ENCODE assay signal across 9 mouse cellular contexts in genomic region chr17:15826928-15827327, GRCm38 (mm10). TPM values are rescaled to one million over a fixed set of nuclear protein-coding genes. Genes with fewer than 3 reads are reported as not detected.
DNase-seq lines count a peak whose midpoint lies in the region; ATAC-seq and TF ChIP-seq lines count a peak whose summit lies in the region.
"Had no signal": no experiment of that assay in that cellular context is flagged by ENCODE, and none has a peak within 500 bp of the region (broad histone marks: within the 10 kb centered on the region; RNA-seq: fewer than 3 reads in every experiment).

No protein-coding gene starts in this region.

- intact Hi-C loops in heart, adult 2 months (cut with DNase I) = loop anchor here (10.0 kb wide), 2 partner anchors 452 to 882 kb away; partner anchors contain the start of genes 1600012H06Rik, Dll1 and Wdr27
- intact Hi-C loops in heart, postnatal 10 days (cut with DNase I) = loop anchor here (10.0 kb wide), 2 partner anchors 838 to 1798 kb away; partner anchors contain the start of gene Lnpep

- no peak for TF ChIP-seq EP300 in heart, adult 2 months (IDR thresholded peaks at IDR 0.05; ENCODE audit: insufficient read depth, low read depth, low read length)

- peak overlapping the region; percentile 74 for H3K4me3 ChIP-seq in heart, adult 2 months
- peak overlapping the region; percentile 18; the same call in 1 of the 2 replicates for H3K4me3 ChIP-seq in thymus, adult 2 months (ENCODE audit: control insufficient read depth, insufficient read depth, low read length)
- peak overlapping the region; percentile 99 for H3K4me3 ChIP-seq in intestine, embryonic 16.5 days (ENCODE audit: low read length)
- H3K4me3 ChIP-seq in neural tube, embryonic 14.5 days (ENCODE audit: low read depth, low read length) = peak overlapping the region; percentile 68

- peak in 1 of 2 experiments; percentile 57 for DNase-seq in heart, adult 2 months
- DNase-seq in heart, postnatal 10 days = no peak
- DNase-seq in thymus, adult 2 months = no peak
- DNase-seq in thymus, postnatal 25 days = no peak
- no peak for DNase-seq in natural killer cell, adult 2 months (ENCODE audit: low spot score in 2 of 2)
- DNase-seq in urinary bladder, postnatal 10 days (ENCODE audit: low spot score) = no peak

- no peaks in the 10 kb centered on the region for H3K27me3 ChIP-seq in heart, adult 2 months (ENCODE audit: control insufficient read depth, insufficient read depth, low read length)
- peaks cover 16% of the 10 kb centered on the region for H3K27me3 ChIP-seq in thymus, adult 2 months (ENCODE audit: control insufficient read depth, insufficient read depth, low read length)
- 0 out of 2 replicates have a peak, but pooled peaks cover 2% of the 10 kb centered on the region for H3K27me3 ChIP-seq in intestine, embryonic 16.5 days (replicated peaks; ENCODE audit: control insufficient read depth, insufficient read depth, low read length)
- no peaks in the 10 kb centered on the region for H3K27me3 ChIP-seq in neural tube, embryonic 14.5 days (ENCODE audit: control insufficient read depth, insufficient read depth, low read length)

- TF ChIP-seq POLR2A in heart, adult 2 months (IDR thresholded peaks at IDR 0.05; ENCODE audit: insufficient read depth, low read depth, low read length) = no peak
- no peak for TF ChIP-seq POLR2A in thymus, adult 2 months (IDR thresholded peaks at IDR 0.05; ENCODE audit: control insufficient read depth, extremely low read depth, insufficient read depth, low read length, poor library complexity)

- H3K36me3 ChIP-seq in heart, adult 2 months (ENCODE audit: control insufficient read depth, insufficient read depth, low read length) = peaks cover 2% of the 10 kb centered on the region; the same call in 1 of the 2 replicates
- H3K36me3 ChIP-seq in thymus, adult 2 months (ENCODE audit: control insufficient read depth, insufficient read depth, low read length) = no peaks in the 10 kb centered on the region
- H3K36me3 ChIP-seq in intestine, embryonic 16.5 days (ENCODE audit: control insufficient read depth, insufficient read depth, low read length) = no peaks in the 10 kb centered on the region
- H3K36me3 ChIP-seq in neural tube, embryonic 14.5 days (ENCODE audit: control insufficient read depth, insufficient read depth, low read length) = no peaks in the 10 kb centered on the region
- H3K36me3 ChIP-seq: G1E had no signal

- H3K79me2 ChIP-seq in heart, adult 2 months (replicated peaks; ENCODE audit: control insufficient read depth, insufficient read depth, low read length) = peaks cover 6% of the 10 kb centered on the region

- WGBS in heart, adult 2 months = under 1% methylated on average over 18 of the region's 18 CpGs
- 10% methylated on average over 18 of the region's 18 CpGs for WGBS in thymus, adult 2 months
- under 1% methylated on average over 18 of the region's 18 CpGs for WGBS in intestine, embryonic 16.5 days
- WGBS in neural tube, embryonic 14.5 days = 0% methylated on average over 18 of the region's 18 CpGs

- TF ChIP-seq CTCF in heart, adult 2 months (IDR thresholded peaks at IDR 0.05) = no peak
- no peak for TF ChIP-seq CTCF in thymus, adult 2 months (IDR thresholded peaks at IDR 0.05; ENCODE audit: borderline replicate concordance, control insufficient read depth, extremely low read depth, insufficient read depth, low read length, poor library complexity)

- H3K4me2 ChIP-seq in intestine, embryonic 16.5 days (ENCODE audit: low read depth, low read length) = peak overlapping the region; percentile 78
- peak overlapping the region; percentile 90 for H3K4me2 ChIP-seq in neural tube, embryonic 14.5 days (ENCODE audit: low read depth, low read length)

- H3K4me1 ChIP-seq in heart, adult 2 months (ENCODE audit: control insufficient read depth, insufficient read depth, low read length) = peaks cover 4% of the 10 kb centered on the region
- H3K4me1 ChIP-seq in thymus, adult 2 months (replicated peaks; ENCODE audit: control insufficient read depth, insufficient read depth, low read length) = peaks cover 21% of the 10 kb centered on the region
- H3K4me1 ChIP-seq in intestine, embryonic 16.5 days (ENCODE audit: control insufficient read depth, insufficient read depth, low read length) = peaks cover 21% of the 10 kb centered on the region
- peaks cover 15% of the 10 kb centered on the region; the same call in 1 of the 2 replicates for H3K4me1 ChIP-seq in neural tube, embryonic 14.5 days (ENCODE audit: control insufficient read depth, insufficient read depth, low read length)

- peak overlapping the region; percentile 88 for H3K27ac ChIP-seq in heart, adult 2 months
- no peak overlapping the region for H3K27ac ChIP-seq in thymus, adult 2 months (ENCODE audit: control insufficient read depth, insufficient read depth, low read length)
- peak overlapping the region; percentile 94 for H3K27ac ChIP-seq in intestine, embryonic 16.5 days (ENCODE audit: low read length)
- H3K27ac ChIP-seq in neural tube, embryonic 14.5 days (ENCODE audit: low read depth, low read length) = peak overlapping the region; percentile 93

- no peaks in the 10 kb centered on the region for H3K9me3 ChIP-seq in intestine, embryonic 16.5 days (ENCODE audit: control insufficient read depth, low read length)
- H3K9me3 ChIP-seq in neural tube, embryonic 14.5 days (ENCODE audit: control insufficient read depth, low read length) = no peaks in the 10 kb centered on the region

- H3K9ac ChIP-seq in heart, adult 2 months (ENCODE audit: low read depth, low read length) = peak overlapping the region; percentile 62
- H3K9ac ChIP-seq in intestine, embryonic 16.5 days (ENCODE audit: low read depth, low read length) = peak overlapping the region; percentile 69
- peak overlapping the region; percentile 47 for H3K9ac ChIP-seq in neural tube, embryonic 14.5 days (replicated peaks; ENCODE audit: low read depth, low read length)

- no peak for ATAC-seq in intestine, embryonic 16.5 days
- ATAC-seq in neural tube, embryonic 14.5 days (ENCODE audit: low read depth) = peak; percentile 23; the same call in 1 of the 2 replicates

RNA-seq across cellular contexts. Expression of gene Rgmb, which starts 3.9 kb away (rescaled TPM):
- 10 to 100 TPM; 21.7 to 25.5 TPM for total RNA-seq in heart, adult 2 months (2021)
- 17.2 and 19.5 TPM in 2 replicates for polyA plus RNA-seq in heart, adult 2 months (2012; rRNA removed)
- 10 to 100 TPM; 25.8 to 26.9 TPM for total RNA-seq in heart, postnatal 10 days (2021)
- 16.5 and 23.3 TPM in 2 replicates for polyA plus RNA-seq in thymus, adult 2 months (2012; rRNA removed)
- 17.8 and 24.8 TPM in 2 replicates for polyA plus RNA-seq in intestine, embryonic 16.5 days (2015; fragmentation: Nextera tagmentation; extraction: Ambion mirVana)
- 63.7 and 84.8 TPM in 2 replicates for polyA plus RNA-seq in neural tube, embryonic 14.5 days (2014; fragmentation: Nextera tagmentation; extraction: Ambion mirVana)
- polyA plus RNA-seq: G1E had no signal

Comparison
In these comparisons a context has a peak if more than half of its experiments do, and no peak if none do; other contexts are left out.
1. H3K4me3 ChIP-seq: peak in every context shown above with its lines; median percentile 99 in intestine, embryonic 16.5 days; 74 in heart, adult 2 months; 68 in neural tube, embryonic 14.5 days; 18 in thymus, adult 2 months.